8 mouse cellular contexts compared by ENCODE assay signal in the genomic region with DNA sequence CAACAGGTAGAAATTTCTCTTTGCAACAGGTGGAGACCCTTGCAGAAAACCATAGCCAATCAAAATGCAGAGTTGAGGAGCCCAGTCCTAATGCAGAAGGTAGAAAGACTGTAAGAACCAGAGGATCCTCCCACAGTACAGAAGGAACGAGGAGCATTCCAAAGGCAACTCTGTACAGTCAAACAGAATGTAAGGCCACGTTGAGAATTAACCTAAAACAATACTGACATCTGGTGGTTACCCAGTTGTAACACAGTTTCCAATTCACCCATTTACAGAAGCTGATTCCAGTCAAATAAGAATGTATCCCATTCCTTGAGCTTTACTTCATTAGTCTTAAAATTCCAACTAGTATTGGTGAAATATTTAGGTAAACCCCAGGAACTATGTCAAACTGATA. TPM values are rescaled to one million over a fixed set of nuclear protein-coding genes. Genes with fewer than 3 reads are reported as not detected.
DNase-seq lines count a peak whose midpoint lies in the region; ATAC-seq and TF ChIP-seq lines count a peak whose summit lies in the region.

No protein-coding gene starts in this region.

- no peaks in the 10 kb centered on the region for H3K4me1 ChIP-seq in E14TG2a.4 (replicated peaks; ENCODE audit: low read depth, low read length)
- no peaks in the 10 kb centered on the region for H3K4me1 ChIP-seq in intestine, embryonic 14.5 days (replicated peaks; ENCODE audit: control insufficient read depth, insufficient read depth, low read length)
- H3K4me1 ChIP-seq in midbrain, embryonic 12.5 days, result no peaks in the 10 kb centered on the region

- H3K27ac ChIP-seq in intestine, embryonic 14.5 days (ENCODE audit: low read depth), result no peak overlapping the region
- no peak overlapping the region for H3K27ac ChIP-seq in midbrain, embryonic 12.5 days (replicated peaks)

- no peak overlapping the region for H3K4me2 ChIP-seq in intestine, embryonic 14.5 days (ENCODE audit: low read length)
- H3K4me2 ChIP-seq in midbrain, embryonic 12.5 days (replicated peaks), result no peak overlapping the region

- no peak overlapping the region for H3K9ac ChIP-seq in intestine, embryonic 14.5 days (ENCODE audit: low read length)
- no peak overlapping the region for H3K9ac ChIP-seq in midbrain, embryonic 12.5 days (replicated peaks)

- peak; percentile 26 to 40 for DNase-seq in heart, postnatal 10 days
- no peak for DNase-seq in heart, postnatal 14 days
- DNase-seq in cerebellum, postnatal 14 days, result peak; percentile 3 to 47
- DNase-seq in intestine, embryonic 14.5 days (ENCODE audit: low spot score), result no peak
- no peak for DNase-seq in testis, postnatal 10 days (ENCODE audit: low spot score)
- DNase-seq in heart, adult 11 months, result no peak

- 8% methylated on average over 2 of the region's 2 CpGs for WGBS in intestine, embryonic 14.5 days
- 13% methylated on average over 2 of the region's 2 CpGs for WGBS in midbrain, embryonic 12.5 days

- H3K9me3 ChIP-seq in E14TG2a.4 (ENCODE audit: low read length), result no peaks in the 10 kb centered on the region
- H3K9me3 ChIP-seq in intestine, embryonic 14.5 days (ENCODE audit: control insufficient read depth, low read length), result no peaks in the 10 kb centered on the region
- no peaks in the 10 kb centered on the region for H3K9me3 ChIP-seq in midbrain, embryonic 12.5 days

- peak; percentile 55 for TF ChIP-seq CTCF in E14TG2a.4 (conservative IDR thresholded peaks at IDR 0.05; ENCODE audit: low read length)

- H3K27me3 ChIP-seq in E14TG2a.4 (ENCODE audit: insufficient read depth, low read length), result no peaks in the 10 kb centered on the region
- no peaks in the 10 kb centered on the region for H3K27me3 ChIP-seq in intestine, embryonic 14.5 days (replicated peaks; ENCODE audit: control insufficient read depth, insufficient read depth, low read length)
- no peaks in the 10 kb centered on the region for H3K27me3 ChIP-seq in midbrain, embryonic 12.5 days

- intact Hi-C loops in heart, postnatal 10 days (cut with DNase I), result loop anchor here (1.0 kb wide), 2 partner anchors 82 to 654 kb away; no protein-coding TSS in a partner anchor
- intact Hi-C loops in heart, postnatal 14 days (cut with DNase I), result loop anchor here (1.0 to 10.0 kb wide), 3 partner anchors 82 to 654 kb away; no protein-coding TSS in a partner anchor

- ATAC-seq in intestine, embryonic 14.5 days (replicated peaks; ENCODE audit: low FRiP score, low TSS enrichment, low read depth), result 0 out of 2 replicates have a peak, but pooled peaks have one; percentile 50
- peak; percentile 82 for ATAC-seq in midbrain, embryonic 12.5 days (ENCODE audit: low FRiP score, low read depth)

- H3K4me3 ChIP-seq in E14TG2a.4 (replicated peaks; ENCODE audit: low read length), result no peak overlapping the region
- H3K4me3 ChIP-seq in intestine, embryonic 14.5 days (ENCODE audit: low read depth, low read length), result no peak overlapping the region
- H3K4me3 ChIP-seq in midbrain, embryonic 12.5 days, result no peak overlapping the region

- no peaks in the 10 kb centered on the region for H3K36me3 ChIP-seq in E14TG2a.4 (ENCODE audit: insufficient read depth, low read length)
- H3K36me3 ChIP-seq in intestine, embryonic 14.5 days (ENCODE audit: control insufficient read depth, insufficient read depth, low read length), result no peaks in the 10 kb centered on the region
- H3K36me3 ChIP-seq in midbrain, embryonic 12.5 days, result no peaks in the 10 kb centered on the region

RNA-seq across cellular contexts. Expression of a gene that starts 30.6 kb away (rescaled TPM):
- total RNA-seq in heart, postnatal 10 days (2021), result 1 to 10 TPM; 2.1 to 2.6 TPM
- 1 to 10 TPM in 1 of 2 experiments, under 1 TPM in 1; 0.84 to 1.1 TPM for total RNA-seq in heart, postnatal 14 days (2021)
- 23.1 and 26.4 TPM in 2 replicates for polyA plus RNA-seq in intestine, embryonic 14.5 days (2014; fragmentation: Nextera tagmentation; extraction: Ambion mirVana)
- 0.09 TPM in 1 of 2 replicates, not detected in the other for polyA plus RNA-seq in midbrain, embryonic 12.5 days (2016; fragmentation: Nextera tagmentation; extraction: Ambion mirVana)

RNA-seq across cellular contexts. Expression of a gene that starts 34.7 kb away (rescaled TPM):
- 10 to 100 TPM; 23.1 to 35.6 TPM for total RNA-seq in heart, postnatal 10 days (2021)
- 10 to 100 TPM; 21.6 to 24.4 TPM for total RNA-seq in heart, postnatal 14 days (2021)
- polyA plus RNA-seq in intestine, embryonic 14.5 days (2014; fragmentation: Nextera tagmentation; extraction: Ambion mirVana), result not detected in 2 replicates
- polyA plus RNA-seq in midbrain, embryonic 12.5 days (2016; fragmentation: Nextera tagmentation; extraction: Ambion mirVana), result not detected in 2 replicates

Comparison
In these comparisons a context has a peak if more than half of its experiments do, and no peak if none do; other contexts are left out.
1. DNase-seq: peak in heart, postnatal 10 days (2 of 2) and cerebellum, postnatal 14 days (2 of 2); none in heart, postnatal 14 days (0 of 2), intestine, embryonic 14.5 days (single experiment), testis, postnatal 10 days (single experiment) and heart, adult 11 months (single experiment).